Comparison of ENCODE assay signal across 8 mouse cellular contexts in genomic region chr2:164436961-164437360, GRCm38 (mm10). TPM values are rescaled to one million over a fixed set of nuclear protein-coding genes. Genes with fewer than 3 reads are reported as not detected.
DNase-seq lines count a peak whose midpoint lies in the region; ATAC-seq lines count a peak whose summit lies in the region.

No protein-coding gene starts in this region.

- intact Hi-C loops in heart, postnatal 25 days (cut with DNase I): no loop called here
- intact Hi-C loops in left cerebral cortex, postnatal 36 days (cut with DNase I): no loop called here

- peak overlapping the region; percentile 21 for H3K9ac ChIP-seq in heart, embryonic 12.5 days
- H3K9ac ChIP-seq in embryonic facial prominence, embryonic 14.5 days (ENCODE audit: low read depth, low read length): peak overlapping the region; percentile 8; the same call in 1 of the 2 replicates
- 0 out of 2 replicates have a peak overlapping the region, but pooled peaks have one; percentile 22 for H3K9ac ChIP-seq in kidney, embryonic 15.5 days

- peak overlapping the region; percentile 50; the same call in 1 of the 2 replicates for H3K27ac ChIP-seq in heart, embryonic 12.5 days (ENCODE audit: poor library complexity, severe bottlenecking)
- H3K27ac ChIP-seq in embryonic facial prominence, embryonic 14.5 days (replicated peaks; ENCODE audit: low read depth, low read length): peak overlapping the region; percentile 81
- peak overlapping the region; percentile 93 for H3K27ac ChIP-seq in kidney, embryonic 15.5 days

- H3K4me3 ChIP-seq in heart, embryonic 12.5 days: no peak overlapping the region
- H3K4me3 ChIP-seq in embryonic facial prominence, embryonic 14.5 days (ENCODE audit: low read depth, low read length): no peak overlapping the region
- H3K4me3 ChIP-seq in kidney, embryonic 15.5 days (replicated peaks): 0 out of 2 replicates have a peak overlapping the region, but pooled peaks have one; percentile 7

- H3K4me1 ChIP-seq in heart, embryonic 12.5 days (replicated peaks): peaks cover 93% of the 10 kb centered on the region
- H3K4me1 ChIP-seq in embryonic facial prominence, embryonic 14.5 days (ENCODE audit: control insufficient read depth, insufficient read depth, low read length): peaks cover 82% of the 10 kb centered on the region
- H3K4me1 ChIP-seq in kidney, embryonic 15.5 days: peaks cover 100% of the 10 kb centered on the region

- ATAC-seq in heart, embryonic 12.5 days (ENCODE audit: insufficient number of reproducible peaks, low FRiP score): peak; percentile 34
- 0 out of 2 replicates have a peak, but pooled peaks have one; percentile 9 for ATAC-seq in embryonic facial prominence, embryonic 14.5 days (ENCODE audit: low read depth)
- ATAC-seq in kidney, embryonic 15.5 days (replicated peaks; ENCODE audit: low FRiP score): peak; percentile 59

- no peak for DNase-seq in heart, postnatal 25 days (ENCODE audit: low spot score)
- DNase-seq in embryonic facial prominence, embryonic 14.5 days (ENCODE audit: low spot score): peak; percentile 36
- DNase-seq in lung, postnatal 25 days (ENCODE audit: low spot score): peak; percentile 64
- no peak for DNase-seq in ovary, adult 18-20 months (ENCODE audit: low spot score)
- no peak for DNase-seq in left cerebral cortex, postnatal 36 days (ENCODE audit: low spot score in 2 of 2)
- DNase-seq in adrenal gland, adult 18-20 months (ENCODE audit: low spot score in 2 of 2): no peak

- peaks cover 4% of the 10 kb centered on the region; the same call in 1 of the 2 replicates for H3K27me3 ChIP-seq in heart, embryonic 12.5 days (replicated peaks)
- H3K27me3 ChIP-seq in embryonic facial prominence, embryonic 14.5 days (replicated peaks; ENCODE audit: control insufficient read depth, insufficient read depth, low read length): no peaks in the 10 kb centered on the region
- peaks cover 4% of the 10 kb centered on the region; the same call in 1 of the 2 replicates for H3K27me3 ChIP-seq in kidney, embryonic 15.5 days

- H3K4me2 ChIP-seq in heart, embryonic 12.5 days: 0 out of 2 replicates have a peak overlapping the region, but pooled peaks have one; percentile 5
- peak overlapping the region; percentile 15; the same call in 1 of the 2 replicates for H3K4me2 ChIP-seq in embryonic facial prominence, embryonic 14.5 days (ENCODE audit: low read depth, low read length)
- H3K4me2 ChIP-seq in kidney, embryonic 15.5 days: peak overlapping the region; percentile 78

- 46% methylated on average over 3 of the region's 3 CpGs for WGBS in heart, embryonic 12.5 days
- WGBS in embryonic facial prominence, embryonic 14.5 days: 54% methylated on average over 3 of the region's 3 CpGs
- 21% methylated on average over 3 of the region's 3 CpGs for WGBS in kidney, embryonic 15.5 days

- H3K36me3 ChIP-seq in heart, embryonic 12.5 days: no peaks in the 10 kb centered on the region
- no peaks in the 10 kb centered on the region for H3K36me3 ChIP-seq in embryonic facial prominence, embryonic 14.5 days (ENCODE audit: control insufficient read depth, insufficient read depth, low read length)
- no peaks in the 10 kb centered on the region for H3K36me3 ChIP-seq in kidney, embryonic 15.5 days

- no peaks in the 10 kb centered on the region for H3K9me3 ChIP-seq in heart, embryonic 12.5 days (replicated peaks)
- H3K9me3 ChIP-seq in embryonic facial prominence, embryonic 14.5 days (ENCODE audit: control insufficient read depth, low read length): no peaks in the 10 kb centered on the region
- H3K9me3 ChIP-seq in kidney, embryonic 15.5 days (replicated peaks): no peaks in the 10 kb centered on the region

RNA-seq across cellular contexts. Expression of gene Sdc4, which starts 6.7 kb away (rescaled TPM):
- 40.1 and 40.6 TPM in 2 replicates for polyA plus RNA-seq in heart, embryonic 12.5 days (2016; fragmentation: Nextera tagmentation; extraction: Ambion mirVana)
- 10 to 100 TPM; 19.7 to 22.4 TPM for total RNA-seq in heart, postnatal 25 days (2021)
- 57.1 and 58.4 TPM in 2 replicates for polyA plus RNA-seq in embryonic facial prominence, embryonic 14.5 days (2014; fragmentation: Nextera tagmentation; extraction: Ambion mirVana)
- polyA plus RNA-seq in kidney, embryonic 15.5 days (2015; fragmentation: Nextera tagmentation; extraction: Ambion mirVana): 149 and 161 TPM in 2 replicates
- 10 to 100 TPM; 98.5 TPM for total RNA-seq in left cerebral cortex, postnatal 36 days (2021)
- total RNA-seq in adrenal gland, adult 18-20 months (2021): 100 to 1,000 TPM; 133 to 150 TPM

RNA-seq across cellular contexts. Expression of gene Sys1, which starts 19.8 kb away (rescaled TPM):
- polyA plus RNA-seq in heart, embryonic 12.5 days (2016; fragmentation: Nextera tagmentation; extraction: Ambion mirVana): 36.4 and 40.3 TPM in 2 replicates
- 10 to 100 TPM; 22.2 to 26.8 TPM for total RNA-seq in heart, postnatal 25 days (2021)
- 63.3 and 68.3 TPM in 2 replicates for polyA plus RNA-seq in embryonic facial prominence, embryonic 14.5 days (2014; fragmentation: Nextera tagmentation; extraction: Ambion mirVana)
- polyA plus RNA-seq in kidney, embryonic 15.5 days (2015; fragmentation: Nextera tagmentation; extraction: Ambion mirVana): 59.2 and 64.2 TPM in 2 replicates
- total RNA-seq in left cerebral cortex, postnatal 36 days (2021): 10 to 100 TPM; 34.7 to 40.4 TPM
- 10 to 100 TPM; 28.7 to 33.3 TPM for total RNA-seq in adrenal gland, adult 18-20 months (2021)

RNA-seq across cellular contexts. Expression of gene Gm20458, which starts 23.8 kb away (rescaled TPM):
- polyA plus RNA-seq in heart, embryonic 12.5 days (2016; fragmentation: Nextera tagmentation; extraction: Ambion mirVana): 11.8 and 16.9 TPM in 2 replicates
- 1 to 10 TPM; 1.4 to 2.5 TPM for total RNA-seq in heart, postnatal 25 days (2021)
- polyA plus RNA-seq in embryonic facial prominence, embryonic 14.5 days (2014; fragmentation: Nextera tagmentation; extraction: Ambion mirVana): 12.5 and 14.7 TPM in 2 replicates
- polyA plus RNA-seq in kidney, embryonic 15.5 days (2015; fragmentation: Nextera tagmentation; extraction: Ambion mirVana): 7.7 and 8.3 TPM in 2 replicates
- 10 to 100 TPM in 1 of 2 experiments, 1 to 10 TPM in 1; 8.1 to 14.9 TPM for total RNA-seq in left cerebral cortex, postnatal 36 days (2021)
- total RNA-seq in adrenal gland, adult 18-20 months (2021): 1 to 10 TPM in 1 of 2 experiments, not detected in 1; 5.7 TPM

RNA-seq across cellular contexts. Expression of gene Matn4, which starts 32.0 kb away (rescaled TPM):
- 6.2 and 6.4 TPM in 2 replicates for polyA plus RNA-seq in heart, embryonic 12.5 days (2016; fragmentation: Nextera tagmentation; extraction: Ambion mirVana)
- total RNA-seq in heart, postnatal 25 days (2021): under 1 TPM; 0.42 to 0.52 TPM
- polyA plus RNA-seq in embryonic facial prominence, embryonic 14.5 days (2014; fragmentation: Nextera tagmentation; extraction: Ambion mirVana): 15.6 and 20.6 TPM in 2 replicates
- 1.1 and 2.4 TPM in 2 replicates for polyA plus RNA-seq in kidney, embryonic 15.5 days (2015; fragmentation: Nextera tagmentation; extraction: Ambion mirVana)
- total RNA-seq in left cerebral cortex, postnatal 36 days (2021): 10 to 100 TPM; 11.4 to 13.0 TPM
- 1 to 10 TPM in 1 of 2 experiments, under 1 TPM in 1; 0.76 to 1.7 TPM for total RNA-seq in adrenal gland, adult 18-20 months (2021)

RNA-seq across cellular contexts. Expression of gene Rbpjl, which starts 34.0 kb away (rescaled TPM):
- 0.19 and 0.28 TPM in 2 replicates for polyA plus RNA-seq in heart, embryonic 12.5 days (2016; fragmentation: Nextera tagmentation; extraction: Ambion mirVana)
- total RNA-seq in heart, postnatal 25 days (2021): not detected
- polyA plus RNA-seq in embryonic facial prominence, embryonic 14.5 days (2014; fragmentation: Nextera tagmentation; extraction: Ambion mirVana): 0.42 and 0.52 TPM in 2 replicates
- polyA plus RNA-seq in kidney, embryonic 15.5 days (2015; fragmentation: Nextera tagmentation; extraction: Ambion mirVana): 0.05 and 0.08 TPM in 2 replicates
- under 1 TPM; 0.30 to 0.34 TPM for total RNA-seq in left cerebral cortex, postnatal 36 days (2021)
- not detected for total RNA-seq in adrenal gland, adult 18-20 months (2021)

Comparison
In these comparisons a context has a peak if more than half of its experiments do, and no peak if none do; other contexts are left out.
1. ATAC-seq: peak in every context shown above with its lines; median percentile 59 in kidney, embryonic 15.5 days; 34 in heart, embryonic 12.5 days; 9 in embryonic facial prominence, embryonic 14.5 days.
2. H3K4me2 ChIP-seq: peak in every context shown above with its lines; median percentile 78 in kidney, embryonic 15.5 days; 15 in embryonic facial prominence, embryonic 14.5 days; 5 in heart, embryonic 12.5 days.
3. DNase-seq: peak in embryonic facial prominence, embryonic 14.5 days (single experiment) and lung, postnatal 25 days (single experiment); none in heart, postnatal 25 days (single experiment), ovary, adult 18-20 months (single experiment), left cerebral cortex, postnatal 36 days (0 of 2) and adrenal gland, adult 18-20 months (0 of 2).
4. RNA of gene Sdc4, which starts 6.7 kb away (total RNA-seq): 133 to 150 TPM in adrenal gland, adult 18-20 months and 98.5 TPM in left cerebral cortex, postnatal 36 days; 19.7 to 22.4 TPM in heart, postnatal 25 days; every median in the first group is over 4 times any median in the second.
5. Peak in every context shown above with its lines, with median percentiles within 50 percentile points of each other: H3K27ac ChIP-seq and H3K9ac ChIP-seq.